Mouse (Mus musculus): ENCODE measurements at regions not wholly inside any gene's neighbourhood (a gene's known extent, or its start where the extent isn't known, plus 50 kb on each side); places are given as distances from the start of the nearest gene placed in this dataset.

DNA sequence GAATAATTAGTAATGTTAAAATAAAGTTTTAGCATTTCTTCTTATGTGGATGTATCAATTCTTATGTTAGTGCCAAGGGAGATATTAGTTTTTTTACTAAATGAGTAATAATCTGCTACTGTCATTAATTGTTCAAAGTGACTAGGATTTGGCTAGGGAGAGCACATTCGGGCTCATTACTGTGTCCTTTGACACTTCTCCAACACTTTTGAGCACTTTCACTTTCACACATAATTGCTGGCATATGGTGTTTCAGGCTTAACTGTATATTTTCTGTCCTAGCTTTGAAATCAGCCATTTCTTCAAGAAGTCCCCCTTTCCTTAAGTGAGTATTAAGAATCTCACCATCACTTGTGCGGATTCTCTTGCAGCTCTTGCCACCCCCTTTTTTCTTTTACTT, 334.3 kb upstream of the Robo1 start:
- Histone ChIP-seq H3K27ac (no peak overlapping the region), H3K4me3 (replicated peaks) (no peak overlapping the region), H3K27me3 (no peaks in the 10 kb centered on the region), H3K9me3 (no peaks in the 10 kb centered on the region), H3K9ac (no peak overlapping the region), H3K36me3 (replicated peaks) (no peaks in the 10 kb centered on the region), H3K4me2 (no peak overlapping the region), H3K4me1 (no peaks in the 10 kb centered on the region)
- WGBS: 82% methylated on average over 2 of the region's 2 CpGs
- no peak for ATAC-seq (ENCODE audit: low FRiP score)

DNA sequence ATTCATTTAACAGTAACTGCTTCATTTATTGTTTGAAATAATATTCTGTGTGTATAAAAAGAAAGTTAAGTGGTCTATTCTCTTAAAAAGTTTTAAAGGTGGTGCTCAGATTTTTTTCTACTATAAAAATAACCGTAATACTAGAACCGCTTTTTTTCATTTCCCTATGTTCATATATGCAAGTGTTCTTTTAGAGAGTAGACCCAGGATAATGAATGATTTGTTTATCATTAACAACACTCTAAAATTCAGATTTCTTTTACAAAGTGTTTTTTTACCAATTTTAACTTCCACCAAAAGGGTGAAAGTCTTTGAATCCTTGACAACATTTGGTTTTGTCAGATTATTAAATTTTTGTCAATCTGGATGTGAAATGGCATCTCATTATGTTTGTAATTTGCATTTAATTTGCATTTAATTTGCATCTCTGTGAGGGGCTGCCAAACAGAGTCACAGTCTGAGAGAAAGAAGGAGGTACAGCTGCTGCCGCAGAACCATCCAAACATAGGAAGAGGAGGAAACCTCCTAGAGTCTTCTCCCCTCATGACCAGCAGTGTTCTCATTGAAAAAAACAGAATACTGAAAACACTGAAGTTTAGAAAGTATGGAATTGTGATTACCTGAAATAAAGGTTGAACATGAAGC, 310.4 kb upstream of the Robo1 start:
- 76% methylated on average over 3 of the region's 3 CpGs for WGBS
- no peak overlapping the region for H3K27ac ChIP-seq
- H3K36me3 ChIP-seq (replicated peaks): no peaks in the 10 kb centered on the region
- H3K9ac ChIP-seq: no peak overlapping the region
- H3K4me2 ChIP-seq: no peak overlapping the region
- H3K9me3 ChIP-seq: no peaks in the 10 kb centered on the region
- H3K4me3 ChIP-seq (replicated peaks): no peak overlapping the region
- no peaks in the 10 kb centered on the region for H3K27me3 ChIP-seq
- H3K4me1 ChIP-seq: no peaks in the 10 kb centered on the region
- peak; percentile 87 for ATAC-seq (ENCODE audit: low FRiP score)

DNA sequence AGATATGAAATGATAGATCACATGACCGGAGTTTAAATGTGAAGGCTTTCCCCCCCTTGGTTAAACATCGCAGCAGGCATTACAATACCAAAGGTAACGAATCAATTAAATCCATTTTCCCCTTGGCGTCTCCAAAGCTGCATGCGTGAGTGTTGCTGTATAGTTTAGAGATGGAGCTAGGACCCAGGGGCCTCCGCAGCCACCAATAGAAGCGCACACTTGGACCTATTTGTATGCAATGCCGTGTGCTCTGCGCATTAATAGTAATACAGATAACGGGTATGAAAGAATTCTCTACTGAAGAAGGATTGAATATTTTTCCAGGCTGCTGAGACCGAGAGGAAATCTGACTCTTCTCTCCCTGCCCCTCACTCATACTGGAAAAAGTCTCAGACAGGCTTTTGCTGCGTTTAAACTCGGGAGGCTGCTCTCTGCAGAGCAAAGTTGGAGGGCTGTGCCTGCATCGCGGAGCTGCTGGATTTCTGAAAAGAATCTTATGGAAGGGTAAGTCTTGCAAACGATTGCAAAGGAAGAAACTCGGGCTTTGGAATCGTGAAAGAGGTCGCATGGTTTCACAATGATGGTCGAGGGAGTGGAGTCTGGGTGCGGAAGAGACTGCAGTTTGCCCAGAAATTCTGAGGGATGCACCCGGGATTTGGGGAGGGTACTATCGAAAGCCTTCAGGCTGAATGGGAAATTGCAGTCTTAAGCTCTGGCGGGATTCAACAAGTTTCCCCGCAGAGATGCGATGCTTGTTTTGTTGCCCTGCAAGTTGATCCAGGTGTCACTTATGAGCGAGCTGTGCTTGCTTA, 280.5 kb upstream of the Robo1 start:
- Histone ChIP-seq H3K4me3 (replicated peaks) (peak overlapping the region; percentile 54), H3K27ac (peak overlapping the region; percentile 54), H3K9me3 (no peaks in the 10 kb centered on the region), H3K4me2 (peak overlapping the region; percentile 89), H3K9ac (peak overlapping the region; percentile 70), H3K27me3 (no peaks in the 10 kb centered on the region), H3K36me3 (replicated peaks) (no peaks in the 10 kb centered on the region), H3K4me1 (peaks cover 14% of the 10 kb centered on the region)
- WGBS: 1% methylated on average over 27 of the region's 27 CpGs
- peak; percentile 84 for ATAC-seq (ENCODE audit: low FRiP score)

DNA sequence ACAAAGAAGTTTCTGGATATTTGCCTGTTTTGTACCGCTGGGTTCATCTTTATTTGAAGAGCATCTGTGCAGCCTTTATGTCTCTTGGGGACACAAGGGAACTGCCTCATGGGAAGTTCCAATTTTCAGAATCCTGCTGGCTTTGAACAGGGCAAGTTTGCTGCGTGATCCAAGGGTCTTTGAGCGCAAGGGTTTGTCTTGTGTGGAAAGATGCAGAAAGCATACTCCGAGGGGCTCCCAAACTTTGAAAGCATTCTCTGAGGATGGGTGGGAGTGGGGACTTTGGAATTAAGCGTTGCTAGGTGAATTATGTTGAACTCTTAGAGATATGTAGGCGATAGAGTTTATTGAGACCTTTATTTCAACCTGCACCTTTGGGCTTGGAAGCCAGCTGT, 279.9 kb upstream of the Robo1 start:
- no peaks in the 10 kb centered on the region for H3K9me3 ChIP-seq
- H3K36me3 ChIP-seq (replicated peaks): no peaks in the 10 kb centered on the region
- peak overlapping the region; percentile 70 for H3K9ac ChIP-seq
- under 1% methylated on average over 6 of the region's 6 CpGs for WGBS
- no peaks in the 10 kb centered on the region for H3K27me3 ChIP-seq
- peak overlapping the region; percentile 54 for H3K4me3 ChIP-seq (replicated peaks)
- peak; percentile 9; the same call in 1 of the 2 replicates for ATAC-seq (ENCODE audit: low FRiP score)
- peak overlapping the region; percentile 54; the same call in 1 of the 2 replicates for H3K27ac ChIP-seq
- peak overlapping the region; percentile 89 for H3K4me2 ChIP-seq
- peaks cover 14% of the 10 kb centered on the region for H3K4me1 ChIP-seq

DNA sequence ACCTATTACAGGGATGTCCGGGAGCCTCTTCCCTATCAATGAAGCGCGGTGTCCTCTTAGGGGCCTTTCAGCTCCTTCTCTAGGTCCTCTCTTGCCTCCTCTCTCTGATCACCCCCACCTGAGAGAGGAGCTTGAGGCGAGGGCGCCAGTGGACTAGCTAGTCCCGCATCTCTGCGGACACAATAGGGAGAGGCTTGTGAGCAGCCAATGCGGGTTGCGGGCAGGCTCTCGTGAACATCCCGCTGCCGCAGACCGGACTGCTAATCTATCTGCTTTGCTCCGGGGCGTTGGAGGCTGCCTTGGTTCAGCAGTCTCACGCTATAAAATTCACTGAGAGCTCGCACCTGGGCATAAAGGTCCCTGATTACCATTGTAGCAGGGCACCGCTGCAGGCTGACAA, 279.3 kb upstream of the Robo1 start:
- no peaks in the 10 kb centered on the region for H3K9me3 ChIP-seq
- H3K36me3 ChIP-seq (replicated peaks): no peaks in the 10 kb centered on the region
- H3K4me2 ChIP-seq: peak overlapping the region; percentile 89
- peak overlapping the region; percentile 70 for H3K9ac ChIP-seq
- H3K4me3 ChIP-seq (replicated peaks): peak overlapping the region; percentile 54
- peak; percentile 62 for ATAC-seq (ENCODE audit: low FRiP score)
- peak overlapping the region; percentile 54 for H3K27ac ChIP-seq
- no peaks in the 10 kb centered on the region for H3K27me3 ChIP-seq
- peaks cover 14% of the 10 kb centered on the region for H3K4me1 ChIP-seq
- under 1% methylated on average over 18 of the region's 18 CpGs for WGBS

DNA sequence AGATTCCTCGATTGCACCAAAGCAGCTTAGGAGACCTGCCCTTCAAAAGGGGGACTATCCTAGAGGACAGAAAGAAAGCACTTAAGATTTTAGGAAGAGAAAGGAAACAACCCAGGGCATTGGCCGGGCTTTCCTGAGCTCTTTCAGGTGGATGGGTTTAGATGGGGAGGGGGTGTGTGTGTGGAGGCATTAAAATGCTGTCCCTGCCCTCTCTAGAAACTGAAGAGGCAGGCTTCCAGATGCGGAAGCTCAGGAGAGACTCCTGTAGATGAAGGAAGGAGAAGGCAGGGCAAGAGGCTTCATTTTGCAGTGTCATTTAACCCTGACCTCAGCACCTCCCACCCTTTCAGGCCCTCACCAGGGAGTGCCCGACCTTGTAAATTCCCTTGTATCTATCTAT, 278.8 kb upstream of the Robo1 start:
- peak overlapping the region; percentile 70 for H3K9ac ChIP-seq
- 0 out of 2 replicates have a peak, but pooled peaks have one; percentile 6 for ATAC-seq (ENCODE audit: low FRiP score)
- no peaks in the 10 kb centered on the region for H3K27me3 ChIP-seq
- H3K36me3 ChIP-seq (replicated peaks): no peaks in the 10 kb centered on the region
- 0% methylated on average over 4 of the region's 4 CpGs for WGBS
- H3K9me3 ChIP-seq: no peaks in the 10 kb centered on the region
- peaks cover 14% of the 10 kb centered on the region for H3K4me1 ChIP-seq
- H3K4me3 ChIP-seq (replicated peaks): peak overlapping the region; percentile 54
- peak overlapping the region; percentile 89 for H3K4me2 ChIP-seq
- peak overlapping the region; percentile 54; the same call in 1 of the 2 replicates for H3K27ac ChIP-seq

DNA sequence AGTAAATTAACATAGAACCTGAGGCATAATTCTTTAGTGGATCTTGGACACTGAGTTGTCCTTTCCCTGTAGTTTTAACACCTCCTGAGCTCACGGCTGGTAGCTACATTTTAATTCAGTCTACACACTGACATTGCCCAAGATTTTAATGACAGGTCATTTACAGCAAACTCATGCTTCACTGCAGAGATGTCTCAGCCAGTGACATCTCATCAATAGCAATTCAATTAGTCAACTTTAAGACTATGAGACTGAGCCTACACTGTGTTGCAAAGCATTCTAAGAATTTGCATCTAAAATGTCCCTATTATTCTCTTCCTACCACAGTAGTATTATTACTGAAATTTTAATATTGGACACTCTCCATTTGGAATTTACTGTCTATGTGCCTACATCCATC, 239.9 kb upstream of the Robo1 start:
- Histone ChIP-seq H3K27me3 (no peaks in the 10 kb centered on the region), H3K9me3 (no peaks in the 10 kb centered on the region), H3K27ac (no peak overlapping the region), H3K9ac (no peak overlapping the region), H3K4me3 (replicated peaks) (no peak overlapping the region), H3K36me3 (replicated peaks) (no peaks in the 10 kb centered on the region), H3K4me2 (no peak overlapping the region), H3K4me1 (peaks cover 5% of the 10 kb centered on the region; the same call in 1 of the 2 replicates)
- 44% methylated on average over 1 of the region's 1 CpGs for WGBS
- ATAC-seq (ENCODE audit: low FRiP score): peak; percentile 59

DNA sequence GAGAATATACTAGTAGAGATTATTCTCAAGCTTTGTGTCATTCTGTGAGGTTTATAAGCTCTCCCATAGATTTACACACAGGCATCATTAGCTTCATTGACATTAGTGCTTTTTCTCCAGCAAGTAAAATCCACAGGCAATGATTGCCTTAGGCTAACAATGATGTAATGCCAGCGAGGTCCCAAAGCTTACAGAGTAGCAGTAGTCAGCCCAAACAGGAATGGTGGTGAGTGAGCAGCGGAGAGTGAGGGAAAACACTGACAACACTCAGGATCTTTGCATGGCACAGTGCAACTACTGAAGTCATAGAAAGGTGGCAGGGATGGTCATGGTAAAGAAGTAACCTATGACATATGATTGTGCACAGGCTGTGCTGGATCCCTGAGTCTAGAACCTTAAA, 238.5 kb upstream of the Robo1 start:
- Histone ChIP-seq H3K9ac (no peak overlapping the region), H3K27ac (no peak overlapping the region), H3K9me3 (no peaks in the 10 kb centered on the region), H3K27me3 (no peaks in the 10 kb centered on the region), H3K36me3 (replicated peaks) (no peaks in the 10 kb centered on the region), H3K4me3 (replicated peaks) (no peak overlapping the region), H3K4me1 (peaks cover 5% of the 10 kb centered on the region; the same call in 1 of the 2 replicates), H3K4me2 (no peak overlapping the region)
- ATAC-seq (ENCODE audit: low FRiP score): no peak
- 58% methylated on average over 2 of the region's 2 CpGs for WGBS

DNA sequence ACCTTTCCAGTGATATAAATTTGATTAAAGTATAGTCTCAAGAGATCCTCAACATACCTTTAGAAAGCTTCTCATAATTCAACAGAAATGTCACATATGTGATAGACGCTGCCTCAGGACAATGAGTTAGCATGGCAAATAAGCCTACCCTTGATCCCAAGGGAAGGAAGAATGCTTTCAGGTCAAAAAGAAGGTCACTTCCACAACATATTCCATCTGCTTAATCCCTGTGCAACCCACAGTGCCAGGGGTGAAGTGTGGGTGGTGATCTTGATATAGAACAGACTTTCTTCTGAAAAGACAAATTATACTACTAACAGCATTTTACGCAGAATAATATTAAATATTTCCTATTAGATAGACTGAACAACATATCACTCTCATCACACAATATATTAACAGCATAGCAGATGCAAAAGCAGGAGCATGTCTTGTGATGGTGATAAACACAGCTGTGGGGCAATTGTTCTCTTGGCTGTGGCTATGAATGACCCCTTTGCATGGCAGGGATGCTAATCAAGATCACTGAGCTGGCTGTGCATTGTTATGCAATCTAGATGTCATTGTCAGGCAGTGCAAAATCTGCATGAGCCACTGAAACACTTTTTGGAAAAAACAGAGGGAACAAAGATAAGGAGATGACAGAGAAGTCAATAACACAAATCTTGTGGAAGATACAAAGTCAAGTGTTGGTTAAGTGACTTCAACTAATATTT, 236.2 kb upstream of the Robo1 start:
- Histone ChIP-seq H3K27me3 (no peaks in the 10 kb centered on the region), H3K9me3 (no peaks in the 10 kb centered on the region), H3K9ac (no peak overlapping the region), H3K27ac (no peak overlapping the region), H3K4me2 (no peak overlapping the region), H3K4me1 (peaks cover 5% of the 10 kb centered on the region; the same call in 1 of the 2 replicates), H3K4me3 (replicated peaks) (no peak overlapping the region), H3K36me3 (replicated peaks) (no peaks in the 10 kb centered on the region)
- WGBS: 67% methylated on average over 2 of the region's 2 CpGs
- no peak for ATAC-seq (ENCODE audit: low FRiP score)

DNA sequence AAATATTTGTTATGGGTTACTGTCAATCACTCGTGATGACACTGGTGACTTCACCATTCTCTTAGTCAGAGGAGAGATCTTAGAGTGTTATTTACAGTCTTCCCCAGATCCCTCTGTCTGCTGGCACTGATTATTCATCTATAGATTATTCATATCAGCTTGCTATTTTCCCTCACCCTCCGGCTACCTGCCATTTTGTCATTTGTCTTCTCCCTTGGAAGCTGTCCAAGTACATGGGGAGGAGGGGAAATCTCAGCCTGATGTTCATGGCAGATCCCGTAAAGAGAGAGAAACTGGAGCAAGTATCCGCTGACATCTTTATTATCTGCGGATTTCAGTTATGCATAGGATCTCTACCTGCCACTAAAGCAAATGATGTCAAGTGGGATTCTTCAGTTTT, 222.9 kb upstream of the Robo1 start:
- Histone ChIP-seq H3K4me2 (no peak overlapping the region), H3K9ac (no peak overlapping the region), H3K4me1 (0 out of 2 replicates have a peak, but pooled peaks cover 5% of the 10 kb centered on the region), H3K27me3 (no peaks in the 10 kb centered on the region), H3K27ac (no peak overlapping the region), H3K9me3 (no peaks in the 10 kb centered on the region), H3K4me3 (replicated peaks) (no peak overlapping the region), H3K36me3 (replicated peaks) (no peaks in the 10 kb centered on the region)
- no peak for ATAC-seq (ENCODE audit: low FRiP score)
- WGBS: 74% methylated on average over 5 of the region's 5 CpGs

DNA sequence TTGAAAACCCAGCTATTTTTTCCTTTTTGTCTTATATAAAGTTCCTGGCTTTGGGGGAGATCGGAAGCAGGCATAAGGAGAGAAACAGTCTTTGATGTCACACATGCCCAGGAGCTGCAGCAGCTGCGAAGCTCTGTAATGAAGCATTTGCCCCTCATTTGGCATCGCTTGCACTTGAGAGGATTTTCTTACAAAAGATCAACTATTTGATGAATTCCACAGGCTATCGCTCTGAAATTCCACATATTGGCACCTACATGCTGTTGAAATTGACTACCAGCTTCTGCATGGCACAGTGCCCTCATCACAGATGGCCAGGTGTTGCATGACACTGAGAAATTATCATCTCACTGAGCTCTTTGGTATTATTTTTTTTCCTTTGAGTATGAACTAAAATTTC, 220.1 kb upstream of the Robo1 start:
- Histone ChIP-seq H3K4me1 (0 out of 2 replicates have a peak, but pooled peaks cover 5% of the 10 kb centered on the region), H3K9ac (no peak overlapping the region), H3K36me3 (replicated peaks) (no peaks in the 10 kb centered on the region), H3K27ac (no peak overlapping the region), H3K4me3 (replicated peaks) (no peak overlapping the region), H3K4me2 (no peak overlapping the region), H3K9me3 (0 out of 2 replicates have a peak, but pooled peaks cover 3% of the 10 kb centered on the region), H3K27me3 (no peaks in the 10 kb centered on the region)
- ATAC-seq (ENCODE audit: low FRiP score): 0 out of 2 replicates have a peak, but pooled peaks have one; percentile 44
- WGBS: 56% methylated on average over 4 of the region's 4 CpGs

DNA sequence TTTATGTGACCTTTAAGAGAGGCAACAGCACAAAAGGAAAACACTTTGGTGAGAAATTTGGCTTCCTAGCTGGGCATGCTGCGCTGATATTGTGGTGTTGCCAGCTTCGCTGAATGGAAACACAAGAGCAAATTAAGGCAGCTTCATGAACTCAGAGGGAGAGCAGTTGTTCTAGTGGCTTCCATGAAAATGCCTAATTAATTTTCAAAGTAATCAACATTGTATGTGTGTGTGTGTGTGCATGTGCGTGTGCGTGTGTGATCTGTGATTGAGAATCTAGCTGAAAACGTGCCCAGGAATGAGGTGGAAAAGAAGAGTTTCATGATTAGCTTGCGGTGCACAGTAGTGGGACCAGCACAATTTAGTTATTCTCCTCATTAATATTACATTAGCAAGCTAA, 219.2 kb upstream of the Robo1 start:
- Histone ChIP-seq H3K4me1 (0 out of 2 replicates have a peak, but pooled peaks cover 5% of the 10 kb centered on the region), H3K9me3 (0 out of 2 replicates have a peak, but pooled peaks cover 3% of the 10 kb centered on the region), H3K27me3 (no peaks in the 10 kb centered on the region), H3K36me3 (replicated peaks) (no peaks in the 10 kb centered on the region), H3K27ac (0 out of 2 replicates have a peak overlapping the region, but pooled peaks have one; percentile 36), H3K4me3 (replicated peaks) (no peak overlapping the region), H3K9ac (no peak overlapping the region), H3K4me2 (no peak overlapping the region)
- 63% methylated on average over 6 of the region's 6 CpGs for WGBS
- ATAC-seq (ENCODE audit: low FRiP score): peak; percentile 62; the same call in 1 of the 2 replicates

Data from forebrain, embryonic 12.5 days (tissue).